Comparison of ENCODE assay signal across 10 mouse cellular contexts in the genomic region with DNA sequence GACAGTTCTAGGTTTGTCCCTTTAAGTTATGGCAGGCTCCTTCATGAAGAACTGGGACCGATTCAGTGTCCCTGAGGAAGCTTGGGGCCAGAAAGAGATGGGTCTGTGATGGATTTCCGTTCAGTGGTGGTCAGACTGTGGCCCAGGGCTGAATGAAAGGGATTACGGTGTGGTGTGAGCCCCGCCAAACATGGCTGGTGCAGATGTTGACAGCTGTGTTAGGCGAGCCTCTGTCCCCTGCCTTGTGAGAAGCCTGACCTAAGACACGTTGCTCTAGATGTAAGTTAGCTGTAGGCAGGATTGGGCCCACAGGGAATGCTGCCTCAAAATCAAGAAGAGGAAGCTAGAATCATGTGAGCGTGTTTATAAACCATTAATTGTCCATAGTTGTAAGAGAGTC. TPM values are rescaled to one million over a fixed set of nuclear protein-coding genes. Genes with fewer than 3 reads are reported as not detected.
DNase-seq lines count a peak whose midpoint lies in the region; ATAC-seq lines count a peak whose summit lies in the region.
"Had no signal": no experiment of that assay in that cellular context is flagged by ENCODE, and none has a peak within 500 bp of the region (broad histone marks: within the 10 kb centered on the region; RNA-seq: fewer than 3 reads in every experiment).

No protein-coding gene starts in this region.

- H3K9ac ChIP-seq in forebrain, embryonic 15.5 days (replicated peaks), result no peak overlapping the region
- no peak overlapping the region for H3K9ac ChIP-seq in limb, embryonic 12.5 days (replicated peaks)
- no peak overlapping the region for H3K9ac ChIP-seq in embryonic facial prominence, embryonic 13.5 days

- H3K79me2 ChIP-seq in macrophage (ENCODE audit: inconsistent target), result peaks cover 60% of the 10 kb centered on the region

- no peak overlapping the region for H3K4me2 ChIP-seq in forebrain, embryonic 15.5 days (replicated peaks)
- peak overlapping the region; percentile 92; the same call in 1 of the 2 replicates for H3K4me2 ChIP-seq in limb, embryonic 12.5 days
- peak overlapping the region; percentile 96; the same call in 1 of the 2 replicates for H3K4me2 ChIP-seq in embryonic facial prominence, embryonic 13.5 days

- peaks cover 23% of the 10 kb centered on the region for H3K4me1 ChIP-seq in forebrain, embryonic 10.5 days
- H3K4me1 ChIP-seq in forebrain, embryonic 15.5 days, result peaks cover 12% of the 10 kb centered on the region
- peaks cover 10% of the 10 kb centered on the region for H3K4me1 ChIP-seq in limb, embryonic 12.5 days (replicated peaks)
- H3K4me1 ChIP-seq in limb, embryonic 10.5 days, result peaks cover 21% of the 10 kb centered on the region
- peaks cover 13% of the 10 kb centered on the region for H3K4me1 ChIP-seq in embryonic facial prominence, embryonic 13.5 days

- ATAC-seq in forebrain, embryonic 15.5 days (replicated peaks), result no peak
- no peak for ATAC-seq in limb, embryonic 12.5 days (ENCODE audit: insufficient number of reproducible peaks, insufficient read depth, low FRiP score, low TSS enrichment, low read depth)
- no peak for ATAC-seq in embryonic facial prominence, embryonic 13.5 days (ENCODE audit: insufficient number of reproducible peaks, insufficient read depth, low FRiP score, low TSS enrichment, low read depth)
- ATAC-seq: Patski had no signal

- H3K4me3 ChIP-seq in forebrain, embryonic 10.5 days, result peak overlapping the region; percentile 62
- no peak overlapping the region for H3K4me3 ChIP-seq in forebrain, embryonic 15.5 days
- no peak overlapping the region for H3K4me3 ChIP-seq in limb, embryonic 12.5 days (replicated peaks)
- H3K4me3 ChIP-seq in limb, embryonic 10.5 days, result no peak overlapping the region
- H3K4me3 ChIP-seq in embryonic facial prominence, embryonic 13.5 days, result no peak overlapping the region
- peak overlapping the region; percentile 92 for H3K4me3 ChIP-seq in macrophage (ENCODE audit: inconsistent target)

- no peak overlapping the region for H3K27ac ChIP-seq in forebrain, embryonic 10.5 days
- H3K27ac ChIP-seq in forebrain, embryonic 15.5 days (replicated peaks), result no peak overlapping the region
- no peak overlapping the region for H3K27ac ChIP-seq in limb, embryonic 12.5 days
- no peak overlapping the region for H3K27ac ChIP-seq in limb, embryonic 10.5 days
- no peak overlapping the region for H3K27ac ChIP-seq in embryonic facial prominence, embryonic 13.5 days
- peak overlapping the region; percentile 92 for H3K27ac ChIP-seq in macrophage
- H3K27ac ChIP-seq: hindbrain, embryonic 15.5 days had no signal

- 60% methylated on average over 7 of the region's 7 CpGs for WGBS in forebrain, embryonic 10.5 days
- 70% methylated on average over 7 of the region's 7 CpGs for WGBS in forebrain, embryonic 15.5 days
- WGBS in limb, embryonic 12.5 days, result 57% methylated on average over 7 of the region's 7 CpGs
- 54% methylated on average over 7 of the region's 7 CpGs for WGBS in limb, embryonic 10.5 days
- WGBS in embryonic facial prominence, embryonic 13.5 days, result 54% methylated on average over 7 of the region's 7 CpGs
- WGBS in macrophage (ENCODE audit: missing documents), result 23% methylated on average over 7 of the region's 7 CpGs

- H3K9me3 ChIP-seq in forebrain, embryonic 10.5 days, result no peaks in the 10 kb centered on the region; the same call in 1 of the 2 replicates
- no peaks in the 10 kb centered on the region for H3K9me3 ChIP-seq in forebrain, embryonic 15.5 days
- H3K9me3 ChIP-seq in limb, embryonic 12.5 days, result 0 out of 2 replicates have a peak, but pooled peaks cover 6% of the 10 kb centered on the region
- H3K9me3 ChIP-seq in limb, embryonic 10.5 days (replicated peaks), result no peaks in the 10 kb centered on the region
- H3K9me3 ChIP-seq in embryonic facial prominence, embryonic 13.5 days, result no peaks in the 10 kb centered on the region
- H3K9me3 ChIP-seq: hindbrain, embryonic 15.5 days had no signal

- H3K36me3 ChIP-seq in forebrain, embryonic 10.5 days (replicated peaks), result no peaks in the 10 kb centered on the region
- no peaks in the 10 kb centered on the region for H3K36me3 ChIP-seq in forebrain, embryonic 15.5 days
- H3K36me3 ChIP-seq in limb, embryonic 12.5 days, result no peaks in the 10 kb centered on the region
- no peaks in the 10 kb centered on the region for H3K36me3 ChIP-seq in limb, embryonic 10.5 days
- no peaks in the 10 kb centered on the region for H3K36me3 ChIP-seq in embryonic facial prominence, embryonic 13.5 days
- H3K36me3 ChIP-seq in macrophage (ENCODE audit: inconsistent target), result peaks cover 27% of the 10 kb centered on the region
- H3K36me3 ChIP-seq: hindbrain, embryonic 15.5 days had no signal

- DNase-seq in forebrain, embryonic 10.5 days (ENCODE audit: extremely low spot score, low spot score), result no peak
- no peak for DNase-seq in limb, embryonic 10.5 days (ENCODE audit: low spot score)
- no peak for DNase-seq in adrenal gland, postnatal 10 days
- DNase-seq in ovary, postnatal 10 days (ENCODE audit: low spot score), result no peak

- peaks cover 89% of the 10 kb centered on the region for H3K27me3 ChIP-seq in forebrain, embryonic 10.5 days (ENCODE audit: poor library complexity, severe bottlenecking)
- peaks cover 31% of the 10 kb centered on the region for H3K27me3 ChIP-seq in forebrain, embryonic 15.5 days
- H3K27me3 ChIP-seq in limb, embryonic 12.5 days, result peaks cover 70% of the 10 kb centered on the region
- peaks cover 78% of the 10 kb centered on the region for H3K27me3 ChIP-seq in limb, embryonic 10.5 days (ENCODE audit: low read depth, poor library complexity, severe bottlenecking)
- peaks cover 60% of the 10 kb centered on the region for H3K27me3 ChIP-seq in embryonic facial prominence, embryonic 13.5 days

RNA-seq across cellular contexts. Expression of a gene that starts 1.0 kb away (rescaled TPM):
- polyA plus RNA-seq in forebrain, embryonic 10.5 days (2016; fragmentation: Nextera tagmentation; extraction: Ambion mirVana), result 4.5 and 5.0 TPM in 2 replicates
- 4.0 and 4.8 TPM in 2 replicates for polyA plus RNA-seq in forebrain, embryonic 15.5 days (2015; fragmentation: Nextera tagmentation; extraction: Ambion mirVana)
- 3.5 and 4.1 TPM in 2 replicates for polyA plus RNA-seq in limb, embryonic 12.5 days (2016; fragmentation: Nextera tagmentation; extraction: Ambion mirVana)
- 1.4 and 1.7 TPM in 2 replicates for polyA plus RNA-seq in limb, embryonic 10.5 days (2016; fragmentation: Nextera tagmentation; extraction: Ambion mirVana)
- polyA plus RNA-seq in embryonic facial prominence, embryonic 13.5 days (2015; fragmentation: Nextera tagmentation; extraction: Ambion mirVana), result 3.9 and 4.6 TPM in 2 replicates
- total RNA-seq in macrophage (2018; cell fraction: chromatin; rRNA removed), result 1,000 to 10,000 TPM in 1 of 26 experiments, 100 to 1,000 TPM in 20, 10 to 100 TPM in 5; 46.2 to 1,418 (median 239) TPM
- total RNA-seq in macrophage (2018; cell fraction: cytosol; rRNA removed), result 100 to 1,000 TPM in 24 of 26 experiments, 10 to 100 TPM in 2; 97.5 to 257 (median 185) TPM
- total RNA-seq in macrophage (2018; cell fraction: nucleus; rRNA removed), result 1,000 to 10,000 TPM in 1 of 26 experiments, 100 to 1,000 TPM in 19, 10 to 100 TPM in 6; 76.1 to 1,152 (median 159) TPM
- polyA plus RNA-seq in macrophage (2018), result 116 to 212 TPM (median 193 TPM) in 3 replicates
- 10 to 100 TPM; 18.9 to 21.8 TPM for total RNA-seq in adrenal gland, postnatal 10 days (2021)

Comparison
In these comparisons a context has a peak if more than half of its experiments do, and no peak if none do; other contexts are left out.
1. H3K4me3 ChIP-seq: peak in forebrain, embryonic 10.5 days (single experiment) and macrophage (single experiment); none in forebrain, embryonic 15.5 days (single experiment), limb, embryonic 12.5 days (single experiment), limb, embryonic 10.5 days (single experiment) and embryonic facial prominence, embryonic 13.5 days (single experiment).
2. RNA of a gene that starts 1.0 kb away (polyA plus RNA-seq): 116 to 212 TPM in macrophage; 4.5 to 5.0 TPM in forebrain, embryonic 10.5 days, 4.0 to 4.8 TPM in forebrain, embryonic 15.5 days, 3.9 to 4.6 TPM in embryonic facial prominence, embryonic 13.5 days, 3.5 to 4.1 TPM in limb, embryonic 12.5 days and 1.4 to 1.7 TPM in limb, embryonic 10.5 days; every median in the first group is over 10 times any median in the second.